Mouse (Mus musculus) lung, embryonic 16.5 days (tissue): ENCODE measurements at regions not wholly inside any gene's neighbourhood (a gene's known extent, or its start where the extent isn't known, plus 50 kb on each side); places are given as distances from the start of the nearest gene placed in this dataset.

ENCODE experiments used
- ATAC-seq: fragments of 200-750 bp; cut with Nextera tagmentation; 2 replicates; pipeline ENCODE4 v1.8.0; 2017; ENCODE audit warnings: low read depth, mild to moderate bottlenecking, moderate library complexity
- H3K27ac ChIP-seq: fragments of 300-500 bp; sonication (generic); 2 replicates; pipeline ENCODE4 v1.5.1; 2014; ENCODE audit warnings: mild to moderate bottlenecking, control low read depth, low read length
- H3K27me3 ChIP-seq: fragments of 300-500 bp; sonication (generic); 2 replicates; pipeline ENCODE4 v1.6.1; 2014; ENCODE audit warnings: low read depth, low read length, mixed read lengths; ENCODE audit not compliant: control insufficient read depth, insufficient read depth
- H3K36me3 ChIP-seq: fragments of 300-500 bp; sonication (generic); 2 replicates; pipeline ENCODE4 v1.6.1; 2014; ENCODE audit warnings: low read length; ENCODE audit not compliant: control insufficient read depth, insufficient read depth
- H3K4me1 ChIP-seq: fragments of 300-500 bp; sonication (generic); replicated peaks from 2 replicates; pipeline ENCODE4 v1.6.1; 2014; ENCODE audit warnings: low read length, mixed read lengths; ENCODE audit not compliant: control insufficient read depth, insufficient read depth
- H3K4me2 ChIP-seq: fragments of 300-500 bp; sonication (generic); 2 replicates; pipeline ENCODE4 v1.6.1; 2014; ENCODE audit warnings: low read depth, low read length, control low read depth
- H3K4me3 ChIP-seq: fragments of 300-500 bp; sonication (generic); 2 replicates; pipeline ENCODE4 v1.5.1; 2014; ENCODE audit warnings: mild to moderate bottlenecking, low read length, control low read depth
- H3K9ac ChIP-seq: fragments of 300-500 bp; sonication (generic); 2 replicates; pipeline ENCODE4 v1.6.1; 2014; ENCODE audit warnings: low read length, control low read depth
- H3K9me3 ChIP-seq: fragments of 300-500 bp; sonication (generic); 2 replicates; pipeline ENCODE4 v1.6.1; 2016; ENCODE audit warnings: low read length; ENCODE audit not compliant: control insufficient read depth
- WGBS: fragments of 180-500 bp; shearing (Covaris S2); extraction: QIAGEN DNeasy Blood & Tissue Kit; methylation state at CpG from one replicate; pipeline ENCODE4 v1.1.7; 2014; 5-methylcytosine and 5-hydroxymethylcytosine counted together

- Histone ChIP-seq H3K27ac (no peak overlapping the region), H3K9ac (no peak overlapping the region), H3K27me3 (no peaks in the 10 kb centered on the region), H3K4me1 (peaks cover 13% of the 10 kb centered on the region), H3K36me3 (no peaks in the 10 kb centered on the region), H3K4me2 (no peak overlapping the region), H3K4me3 (no peak overlapping the region), H3K9me3 (no peaks in the 10 kb centered on the region)
- ATAC-seq: no peak
- 94% methylated on average over 4 of the region's 4 CpGs for WGBS
Observed at GRCm38 (mm10) chr16:92955087-92955486, 129.1 kb upstream of the Runx1 start.

- Histone ChIP-seq H3K9ac (no peak overlapping the region), H3K4me3 (no peak overlapping the region), H3K36me3 (no peaks in the 10 kb centered on the region), H3K4me1 (peaks cover 13% of the 10 kb centered on the region), H3K4me2 (no peak overlapping the region), H3K27me3 (no peaks in the 10 kb centered on the region), H3K9me3 (no peaks in the 10 kb centered on the region), H3K27ac (peak overlapping the region; percentile 40; the same call in 1 of the 2 replicates)
- peak; percentile 87 for ATAC-seq
- 33% methylated on average over 11 of the region's 11 CpGs for WGBS
Observed at GRCm38 (mm10) chr16:92953936-92954654, 128.1 kb upstream of the Runx1 start.

DNA sequence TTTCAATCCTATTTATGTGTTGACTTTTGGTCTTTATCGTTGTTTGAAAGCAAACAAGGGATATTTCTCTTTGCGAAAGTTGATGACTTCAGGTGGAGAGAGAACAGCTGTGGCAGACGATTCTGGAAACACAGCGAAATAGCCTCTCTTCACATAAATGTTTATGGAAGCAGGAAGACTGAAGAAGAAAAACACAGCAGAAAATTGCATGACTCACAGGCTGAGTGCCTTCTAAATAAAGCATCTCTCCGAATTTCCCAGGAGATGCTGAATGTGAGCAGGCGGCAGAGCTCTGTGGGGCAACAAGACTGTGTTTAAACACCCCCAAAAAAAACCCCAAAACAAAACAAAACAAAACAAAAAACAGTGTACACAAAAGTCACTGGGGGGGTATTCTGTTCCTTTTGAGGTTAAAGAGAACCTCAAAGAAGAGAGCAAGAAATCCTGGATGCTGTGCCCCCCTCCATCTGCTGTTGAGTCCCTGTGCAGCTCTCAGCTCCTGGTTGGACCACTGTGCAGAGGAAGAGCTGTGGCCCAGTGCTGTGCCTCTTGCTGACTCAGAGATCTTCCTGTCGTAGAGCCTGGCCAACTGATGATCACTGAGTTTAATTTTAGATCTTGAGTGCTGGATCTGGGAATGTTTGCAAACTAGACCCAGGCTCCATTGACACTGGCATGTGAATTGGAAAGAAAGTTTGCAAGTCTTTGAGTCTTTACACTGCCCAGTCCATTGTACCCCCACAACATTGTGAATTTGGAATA lies 126.6 kb upstream of the Runx1 start:
- Histone ChIP-seq H3K27ac (no peak overlapping the region), H3K36me3 (no peaks in the 10 kb centered on the region), H3K4me2 (no peak overlapping the region), H3K4me3 (no peak overlapping the region), H3K27me3 (no peaks in the 10 kb centered on the region), H3K4me1 (peaks cover 13% of the 10 kb centered on the region), H3K9ac (no peak overlapping the region), H3K9me3 (no peaks in the 10 kb centered on the region)
- ATAC-seq: no peak
- 48% methylated on average over 7 of the region's 7 CpGs for WGBS

- 79% methylated on average over 6 of the region's 6 CpGs for WGBS
- Histone ChIP-seq H3K4me2 (no peak overlapping the region), H3K9me3 (no peaks in the 10 kb centered on the region), H3K9ac (no peak overlapping the region), H3K27me3 (no peaks in the 10 kb centered on the region), H3K4me1 (peaks cover 13% of the 10 kb centered on the region), H3K27ac (no peak overlapping the region), H3K36me3 (no peaks in the 10 kb centered on the region), H3K4me3 (no peak overlapping the region)
- ATAC-seq: no peak
Observed at GRCm38 (mm10) chr16:92951516-92951915, 125.6 kb upstream of the Runx1 start.

DNA sequence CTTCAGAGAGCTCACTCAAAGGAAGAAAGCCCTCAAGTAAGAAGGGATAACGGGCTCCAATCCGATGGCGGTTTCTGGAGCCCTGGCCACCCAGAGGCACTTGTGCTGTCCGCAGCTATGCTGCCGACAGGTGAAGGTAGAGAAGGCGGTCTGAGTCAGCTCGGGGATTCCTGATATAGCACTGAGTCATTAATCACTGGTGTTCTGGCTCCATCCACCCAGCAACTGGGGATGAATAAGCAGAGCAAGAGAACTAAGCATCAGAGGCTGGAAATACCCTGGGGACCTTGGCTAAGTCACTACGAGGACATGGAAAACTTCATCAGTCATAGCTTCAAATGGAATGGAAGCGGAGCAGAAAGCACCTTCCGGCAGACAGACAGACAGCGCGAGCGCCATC lies 122.5 kb upstream of the Runx1 start:
- Histone ChIP-seq H3K27me3 (no peaks in the 10 kb centered on the region), H3K36me3 (no peaks in the 10 kb centered on the region), H3K27ac (no peak overlapping the region), H3K9ac (no peak overlapping the region), H3K4me1 (no peaks in the 10 kb centered on the region; the same call in 1 of the 2 replicates), H3K9me3 (no peaks in the 10 kb centered on the region), H3K4me2 (no peak overlapping the region), H3K4me3 (no peak overlapping the region)
- WGBS: 87% methylated on average over 13 of the region's 13 CpGs
- no peak for ATAC-seq

GRCm38 (mm10) chr16:92946554-92946953 lies 120.6 kb upstream of the Runx1 start:
- Histone ChIP-seq H3K27ac (no peak overlapping the region), H3K4me1 (no peaks in the 10 kb centered on the region; the same call in 1 of the 2 replicates), H3K4me2 (no peak overlapping the region), H3K36me3 (no peaks in the 10 kb centered on the region), H3K9me3 (no peaks in the 10 kb centered on the region), H3K27me3 (no peaks in the 10 kb centered on the region), H3K4me3 (no peak overlapping the region), H3K9ac (no peak overlapping the region)
- 70% methylated on average over 4 of the region's 4 CpGs for WGBS
- ATAC-seq: no peak

DNA sequence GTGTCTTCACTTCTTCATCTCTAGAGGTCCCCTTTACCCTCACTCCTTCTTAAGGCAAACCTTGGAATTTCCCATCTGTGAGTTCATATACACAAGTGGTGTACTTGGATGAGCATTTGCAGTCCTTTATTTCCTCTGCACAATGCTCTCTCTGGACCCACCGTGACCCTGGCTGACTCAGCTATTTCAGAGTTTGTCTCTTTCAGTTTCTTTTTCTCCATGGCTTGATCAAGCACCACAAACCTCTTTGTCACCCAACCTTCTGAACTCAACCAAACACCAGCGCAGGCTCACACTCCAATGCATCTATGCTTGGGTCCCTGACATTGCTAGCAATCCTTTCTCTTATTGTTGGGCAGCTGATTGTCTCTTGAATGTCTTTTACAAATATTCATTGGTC lies 118.0 kb upstream of the Runx1 start:
- 71% methylated on average over 2 of the region's 2 CpGs for WGBS
- ATAC-seq: no peak
- no peaks in the 10 kb centered on the region for H3K36me3 ChIP-seq

DNA sequence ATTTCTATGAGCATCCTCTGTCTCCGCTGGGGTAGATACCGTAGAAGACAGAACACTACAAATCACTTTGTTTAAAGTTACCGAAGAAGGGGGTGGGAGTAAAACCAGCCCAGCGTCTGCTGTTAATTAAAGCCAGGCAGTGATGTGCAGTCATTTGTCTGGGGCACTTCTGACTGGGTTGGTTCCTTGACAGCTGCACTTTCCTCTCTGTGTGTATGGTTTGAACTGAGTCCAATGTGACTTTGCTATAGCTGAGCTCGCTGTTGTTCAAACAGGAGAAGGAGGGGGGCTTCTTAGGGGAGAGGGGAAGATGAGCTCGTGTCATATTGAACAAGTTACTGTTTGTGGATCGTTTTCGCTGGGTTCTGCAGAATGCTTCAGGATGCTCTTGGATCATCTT lies 113.7 kb upstream of the Runx1 start:
- ATAC-seq: no peak
- no peak overlapping the region for H3K27ac ChIP-seq
- no peaks in the 10 kb centered on the region for H3K27me3 ChIP-seq
- H3K4me2 ChIP-seq: no peak overlapping the region
- peaks cover 5% of the 10 kb centered on the region; the same call in 1 of the 2 replicates for H3K4me1 ChIP-seq
- no peaks in the 10 kb centered on the region for H3K36me3 ChIP-seq
- no peak overlapping the region for H3K9ac ChIP-seq
- no peaks in the 10 kb centered on the region for H3K9me3 ChIP-seq
- 23% methylated on average over 8 of the region's 8 CpGs for WGBS
- H3K4me3 ChIP-seq: no peak overlapping the region

More for the DNA sequence above, 118.0 kb upstream of the Runx1 start:
- peaks cover 5% of the 10 kb centered on the region; the same call in 1 of the 2 replicates for H3K4me1 ChIP-seq
- H3K27ac ChIP-seq: no peak overlapping the region
- H3K9ac ChIP-seq: no peak overlapping the region
- no peak overlapping the region for H3K4me3 ChIP-seq
- H3K27me3 ChIP-seq: no peaks in the 10 kb centered on the region
- no peaks in the 10 kb centered on the region for H3K9me3 ChIP-seq
- H3K4me2 ChIP-seq: no peak overlapping the region

DNA sequence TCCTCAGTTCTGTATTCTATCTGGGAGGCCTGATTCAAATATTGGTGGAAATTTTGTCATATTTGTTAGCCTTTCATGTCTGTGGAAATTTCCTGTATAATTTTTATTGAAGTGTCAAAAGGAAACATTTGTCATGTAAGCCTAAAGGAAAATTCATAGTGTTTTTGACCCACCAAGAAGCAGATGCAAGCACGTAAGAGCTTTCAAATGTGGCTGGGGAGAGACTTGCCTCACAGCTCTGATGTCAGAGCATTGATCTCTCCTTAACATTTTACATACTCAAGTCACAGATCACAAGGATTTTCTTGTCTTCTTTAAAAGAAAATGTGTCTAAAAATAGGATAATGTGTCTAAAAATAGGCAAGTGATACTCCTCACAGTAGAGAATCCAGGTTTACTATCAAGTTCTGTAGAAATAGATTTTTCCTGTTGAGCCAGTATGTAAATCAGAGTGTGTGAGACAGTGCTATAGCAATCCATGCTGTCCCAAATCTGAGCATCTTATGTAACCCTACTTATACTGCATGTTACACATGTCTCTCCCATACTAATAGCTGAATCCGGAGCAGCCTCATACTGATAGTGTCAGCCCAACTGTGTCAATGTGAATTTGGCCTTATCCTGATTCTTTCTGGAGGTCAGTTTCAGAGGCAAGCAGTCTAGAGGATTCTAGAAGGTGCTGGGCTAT lies 110.0 kb upstream of the Runx1 start:
- peaks cover 5% of the 10 kb centered on the region; the same call in 1 of the 2 replicates for H3K4me1 ChIP-seq
- H3K4me3 ChIP-seq: no peak overlapping the region
- no peak for ATAC-seq
- no peak overlapping the region for H3K4me2 ChIP-seq
- H3K9ac ChIP-seq: no peak overlapping the region
- 83% methylated on average over 2 of the region's 2 CpGs for WGBS
- H3K9me3 ChIP-seq: no peaks in the 10 kb centered on the region
- H3K36me3 ChIP-seq: no peaks in the 10 kb centered on the region
- no peak overlapping the region for H3K27ac ChIP-seq
- no peaks in the 10 kb centered on the region for H3K27me3 ChIP-seq
